ENCODE assay signal across 8 mouse cellular contexts in genomic region chr4:117181863-117182758, GRCm38 (mm10). TPM values are rescaled to one million over a fixed set of nuclear protein-coding genes. Genes with fewer than 3 reads are reported as not detected.
A peak's percentile ranks its signal among the peaks of the same experiment; 100 is the strongest.
DNase-seq lines count a peak whose midpoint lies in the region; ATAC-seq and TF ChIP-seq lines count a peak whose summit lies in the region.

TSS of gene Kif2c (minus strand) at chr4:117182639.

- 1% methylated on average over 42 of the region's 42 CpGs for WGBS in forebrain, embryonic 15.5 days
- under 1% methylated on average over 42 of the region's 42 CpGs for WGBS in lung, embryonic 14.5 days
- WGBS in olfactory bulb, adult 2 months, result under 1% methylated on average over 40 of the region's 42 CpGs
- WGBS in thymus, adult 2 months, result 2% methylated on average over 42 of the region's 42 CpGs

- H3K9me3 ChIP-seq in forebrain, embryonic 15.5 days, result no peaks in the 10 kb centered on the region
- no peaks in the 10 kb centered on the region for H3K9me3 ChIP-seq in lung, embryonic 14.5 days (ENCODE audit: low read depth, low read length)

- peak within 1 kb of the TSS; percentile 83 for H3K4me2 ChIP-seq in forebrain, embryonic 15.5 days (replicated peaks)
- H3K4me2 ChIP-seq in lung, embryonic 14.5 days, result peak within 1 kb of the TSS; percentile 84

- peaks cover 20% of the 10 kb centered on the region for H3K4me1 ChIP-seq in forebrain, embryonic 15.5 days
- no peaks in the 10 kb centered on the region for H3K4me1 ChIP-seq in lung, embryonic 14.5 days (ENCODE audit: insufficient read depth)
- H3K4me1 ChIP-seq in olfactory bulb, adult 2 months (ENCODE audit: control insufficient read depth, insufficient read depth, low read length), result 0 out of 2 replicates have a peak, but pooled peaks cover 5% of the 10 kb centered on the region
- H3K4me1 ChIP-seq in thymus, adult 2 months (replicated peaks; ENCODE audit: control insufficient read depth, insufficient read depth, low read length), result peaks cover 7% of the 10 kb centered on the region; the same call in 1 of the 2 replicates

- intact Hi-C loops in heart, postnatal 36 days (cut with DNase I), result loop anchor here (2.0 kb wide), 1 partner anchor 25 kb away; the partner anchor contains the start of gene Rps8

- peak within 1 kb of the TSS; percentile 56 for H3K4me3 ChIP-seq in forebrain, embryonic 15.5 days
- H3K4me3 ChIP-seq in layer of hippocampus, adult 2 months, result peak within 1 kb of the TSS; percentile 79
- H3K4me3 ChIP-seq in lung, embryonic 14.5 days (ENCODE audit: low read depth, low read length), result peak within 1 kb of the TSS; percentile 74
- H3K4me3 ChIP-seq in olfactory bulb, adult 2 months (ENCODE audit: insufficient read depth, low read depth, low read length), result peak within 1 kb of the TSS; percentile 54
- H3K4me3 ChIP-seq in thymus, adult 2 months (ENCODE audit: control insufficient read depth, insufficient read depth, low read length), result peak within 1 kb of the TSS; percentile 55

- H3K9ac ChIP-seq in forebrain, embryonic 15.5 days (replicated peaks), result peak within 1 kb of the TSS; percentile 71
- H3K9ac ChIP-seq in lung, embryonic 14.5 days, result peak within 1 kb of the TSS; percentile 51

- peak within 1 kb of the TSS; percentile 86 for H3K27ac ChIP-seq in forebrain, embryonic 15.5 days (replicated peaks)
- peak within 1 kb of the TSS; percentile 92 for H3K27ac ChIP-seq in layer of hippocampus, adult 2 months
- peak within 1 kb of the TSS; percentile 83 for H3K27ac ChIP-seq in lung, embryonic 14.5 days (ENCODE audit: low read depth)
- no peak within 1 kb of the TSS for H3K27ac ChIP-seq in olfactory bulb, adult 2 months (ENCODE audit: insufficient read depth, low read depth, low read length)
- H3K27ac ChIP-seq in thymus, adult 2 months (ENCODE audit: control insufficient read depth, insufficient read depth, low read length), result no peak within 1 kb of the TSS; the same call in 1 of the 2 replicates

- 0 out of 2 replicates have a peak, but pooled peaks cover 4% of the 10 kb centered on the region for H3K27me3 ChIP-seq in forebrain, embryonic 15.5 days
- no peaks in the 10 kb centered on the region for H3K27me3 ChIP-seq in lung, embryonic 14.5 days (ENCODE audit: insufficient read depth, low read length)
- no peaks in the 10 kb centered on the region for H3K27me3 ChIP-seq in thymus, adult 2 months (ENCODE audit: control insufficient read depth, insufficient read depth, low read length)

- H3K36me3 ChIP-seq in forebrain, embryonic 15.5 days, result peaks cover 8% of the 10 kb centered on the region
- peaks cover 32% of the 10 kb centered on the region for H3K36me3 ChIP-seq in lung, embryonic 14.5 days (ENCODE audit: insufficient read depth)
- H3K36me3 ChIP-seq in thymus, adult 2 months (ENCODE audit: control insufficient read depth, insufficient read depth, low read length), result peaks cover 17% of the 10 kb centered on the region

- TF ChIP-seq POLR2A in olfactory bulb, adult 2 months (IDR thresholded peaks at IDR 0.05; ENCODE audit: insufficient read depth, low read depth, low read length), result peak; percentile 45
- TF ChIP-seq POLR2A in thymus, adult 2 months (IDR thresholded peaks at IDR 0.05; ENCODE audit: control insufficient read depth, extremely low read depth, insufficient read depth, low read length, poor library complexity), result peak; percentile 46; the same call in 1 of the 2 replicates

- peak; percentile 93 for DNase-seq in ES-CJ7 (ENCODE audit: low read depth, low spot score)
- peak; percentile 85 for DNase-seq in cerebellum, adult 11 months
- peak; percentile 91 to 93 for DNase-seq in heart, postnatal 36 days
- DNase-seq in layer of hippocampus, adult 2 months (ENCODE audit: low spot score in 2 of 2), result peak; percentile 92 to 95
- peak; percentile 98 for DNase-seq in lung, embryonic 14.5 days
- DNase-seq in thymus, adult 2 months, result peak; percentile 93

- TF ChIP-seq CTCF in layer of hippocampus, adult 2 months (conservative IDR thresholded peaks at IDR 0.05), result no peak; the same call in none of the 2 replicates
- no peak for TF ChIP-seq CTCF in lung, embryonic 14.5 days (IDR thresholded peaks at IDR 0.05; ENCODE audit: low read depth)
- TF ChIP-seq CTCF in olfactory bulb, adult 2 months (IDR thresholded peaks at IDR 0.05; ENCODE audit: insufficient read depth, low read depth, low read length), result no peak
- TF ChIP-seq CTCF in thymus, adult 2 months (IDR thresholded peaks at IDR 0.05; ENCODE audit: borderline replicate concordance, control insufficient read depth, extremely low read depth, insufficient read depth, low read length, poor library complexity), result no peak

- peak; percentile 99 for ATAC-seq in forebrain, embryonic 15.5 days (replicated peaks)
- ATAC-seq in lung, embryonic 14.5 days (ENCODE audit: insufficient read depth), result peak; percentile 98

RNA-seq across cellular contexts. Expression of gene Kif2c, which starts in this region (rescaled TPM):
- 35.5 and 39.3 TPM in 2 replicates for polyA plus RNA-seq in forebrain, embryonic 15.5 days (2015; fragmentation: Nextera tagmentation; extraction: Ambion mirVana)
- total RNA-seq in heart, postnatal 36 days (2021), result under 1 TPM; 0.33 to 0.60 TPM
- under 1 TPM; 0.26 to 0.47 TPM for total RNA-seq in layer of hippocampus, adult 2 months (2021)
- 78.9 and 85.9 TPM in 2 replicates for polyA plus RNA-seq in lung, embryonic 14.5 days (2014; fragmentation: Nextera tagmentation; extraction: Ambion mirVana)
- polyA plus RNA-seq in olfactory bulb, adult 2 months (2012; ENCODE audit: insufficient read depth, insufficient read length, low replicate concordance, missing spikeins), result not detected in 2 replicates
- polyA plus RNA-seq in thymus, adult 2 months (2012; rRNA removed), result 16.5 and 21.8 TPM in 2 replicates

Comparison
In these comparisons a context has a peak if more than half of its experiments do, and no peak if none do; other contexts are left out.
1. Peak in DNase-seq in heart, postnatal 36 days; RNA of the gene not detected or under 1 TPM.
2. Peak in DNase-seq, H3K4me3 ChIP-seq and H3K27ac ChIP-seq in layer of hippocampus, adult 2 months; RNA of the gene not detected or under 1 TPM.
3. H3K27ac ChIP-seq: peak in forebrain, embryonic 15.5 days (single experiment) and lung, embryonic 14.5 days (single experiment); none in olfactory bulb, adult 2 months (single experiment) and thymus, adult 2 months (single experiment).
4. Peak in every context shown above with its lines, with median percentiles within 50 percentile points of each other: DNase-seq and H3K4me3 ChIP-seq.